Mouse (Mus musculus) limb, embryonic 11.5 days (tissue): ENCODE data around the gene Tdgf1. TPM values are rescaled to one million over a fixed set of nuclear protein-coding genes. Genes with fewer than 3 reads are reported as not detected.

ENCODE experiments used
- ATAC-seq: fragments of 200-750 bp; cut with Nextera tagmentation; 2 replicates; pipeline ENCODE4 v1.8.0; 2017; ENCODE audit warnings: low read depth; ENCODE audit not compliant: insufficient number of reproducible peaks, low FRiP score, low TSS enrichment
- DNase-seq: peaks from one replicate; pipeline ENCODE4 v3.0.0-alpha.2; 2015; ENCODE audit warnings: low spot score
- H3K27ac ChIP-seq: fragments of 300-500 bp; sonication (generic); replicated peaks from 2 replicates; pipeline ENCODE4 v1.5.1; 2014; ENCODE audit warnings: low read depth, mild to moderate bottlenecking, low read length
- H3K27me3 ChIP-seq: fragments of 300-500 bp; sonication (generic); 2 replicates; pipeline ENCODE4 v1.6.1; 2014; ENCODE audit warnings: mild to moderate bottlenecking, low read length, mixed read lengths; ENCODE audit not compliant: control insufficient read depth, insufficient read depth
- H3K36me3 ChIP-seq: fragments of 300-500 bp; sonication (generic); 2 replicates; pipeline ENCODE4 v1.6.1; 2014; ENCODE audit warnings: mild to moderate bottlenecking, low read length, moderate library complexity, mixed read lengths; ENCODE audit not compliant: control insufficient read depth, insufficient read depth
- H3K4me1 ChIP-seq: fragments of 300-500 bp; sonication (generic); 2 replicates; pipeline ENCODE4 v1.6.1; 2014; ENCODE audit warnings: low read length, mixed read lengths; ENCODE audit not compliant: control insufficient read depth, insufficient read depth
- H3K4me2 ChIP-seq: fragments of 300-500 bp; sonication (generic); 2 replicates; pipeline ENCODE4 v1.6.1; 2014; ENCODE audit warnings: low read depth, mild to moderate bottlenecking, moderate library complexity; ENCODE audit not compliant: severe bottlenecking
- H3K4me3 ChIP-seq: fragments of 300-500 bp; sonication (generic); 2 replicates; pipeline ENCODE4 v1.5.1; 2014; ENCODE audit warnings: low read depth, low read length
- H3K9ac ChIP-seq: fragments of 300-500 bp; sonication (generic); 2 replicates; pipeline ENCODE4 v1.6.1; 2014; ENCODE audit warnings: mild to moderate bottlenecking, low read length
- H3K9me3 ChIP-seq: fragments of 300-500 bp; sonication (generic); 2 replicates; pipeline ENCODE4 v1.6.1; 2016; ENCODE audit warnings: low read length; ENCODE audit not compliant: control insufficient read depth
- WGBS: fragments of 180-500 bp; shearing (Covaris S2); extraction: QIAGEN DNeasy Blood & Tissue Kit; methylation state at CpG from one replicate; pipeline ENCODE4 v1.1.7; 2014; 5-methylcytosine and 5-hydroxymethylcytosine counted together
- polyA plus RNA-seq: library from polyadenylated mRNA; unstranded; fragments of >200 nt; fragmentation: Nextera tagmentation; extraction: Ambion mirVana; gene quantifications from 2 replicates; pipeline ENCODE4 v1.2.1, GENCODE M21; 2014

The Tdgf1 gene
- polyA plus RNA-seq, 1 experiment from 2014 or later: not detected

DNA sequence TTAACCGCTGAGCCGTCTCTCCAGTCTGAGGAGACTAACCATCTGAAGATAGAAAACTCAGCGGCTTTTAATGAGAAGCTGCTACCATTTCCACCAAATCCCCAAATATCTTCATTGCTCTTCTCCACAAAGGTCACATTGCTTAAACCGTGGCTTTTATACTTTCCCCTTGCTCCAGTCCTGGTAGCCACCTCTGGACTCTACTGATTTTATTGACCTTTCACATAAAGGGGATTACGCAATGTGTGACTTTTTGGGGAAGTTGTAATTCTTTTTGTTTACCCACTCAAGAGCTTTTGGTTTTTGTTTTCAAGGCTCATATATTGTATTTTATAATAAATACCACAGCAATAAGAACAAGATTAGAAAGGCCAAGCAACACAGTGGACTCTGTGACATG is 39.6 kb upstream of the Tdgf1 start:
- Histone ChIP-seq H3K27ac (no peak overlapping the region), H3K4me3 (no peak overlapping the region), H3K27me3 (no peaks in the 10 kb centered on the region), H3K9me3 (no peaks in the 10 kb centered on the region), H3K36me3 (no peaks in the 10 kb centered on the region), H3K4me1 (no peaks in the 10 kb centered on the region), H3K9ac (no peak overlapping the region), H3K4me2 (no peak overlapping the region)
- ATAC-seq: no peak
- no peak for DNase-seq
- 87% methylated on average over 5 of the region's 5 CpGs for WGBS

DNA sequence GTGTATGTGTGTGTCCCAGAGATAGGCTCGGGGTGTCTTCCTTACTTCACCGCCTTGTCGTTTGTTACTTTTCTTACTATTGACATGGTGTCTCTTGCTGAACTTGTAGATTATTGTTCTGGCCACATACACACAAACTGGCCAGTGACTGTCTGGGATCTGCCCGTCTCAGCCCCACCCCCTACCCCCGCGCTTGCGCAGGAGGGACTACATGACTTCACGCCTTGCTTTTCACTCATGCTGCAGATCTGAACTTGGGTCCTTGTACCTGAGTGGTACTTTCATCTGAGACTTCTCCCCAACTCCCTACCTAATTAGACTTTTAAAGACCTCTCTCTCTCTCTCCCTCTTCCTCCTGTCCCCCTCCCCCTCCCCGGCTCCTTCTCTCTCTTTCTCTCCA is 38.1 kb upstream of the Tdgf1 start:
- 92% methylated on average over 9 of the region's 9 CpGs for WGBS
- H3K9me3 ChIP-seq: no peaks in the 10 kb centered on the region

DNA sequence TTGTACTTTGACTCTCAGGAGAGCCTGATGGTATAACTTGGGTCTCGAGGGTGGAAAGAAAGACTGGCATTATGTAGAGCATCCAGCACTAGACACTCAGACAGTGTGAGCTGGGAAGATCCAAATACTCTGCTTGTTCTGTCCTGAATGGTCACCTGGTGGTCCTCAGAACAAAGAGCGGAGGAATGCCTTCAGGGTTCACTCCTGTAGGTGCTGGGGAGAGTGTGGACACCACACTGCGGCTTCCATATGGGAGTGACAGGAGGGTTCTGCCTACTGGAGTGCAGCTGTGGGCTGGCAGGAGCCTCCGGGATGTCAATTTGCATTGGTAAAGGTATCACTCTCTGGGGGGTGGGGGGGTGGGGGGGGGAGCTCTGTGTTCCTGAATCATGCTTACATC is 36.4 kb upstream of the Tdgf1 start:
- Histone ChIP-seq H3K27ac (no peak overlapping the region), H3K4me2 (no peak overlapping the region), H3K36me3 (no peaks in the 10 kb centered on the region), H3K4me3 (no peak overlapping the region), H3K4me1 (no peaks in the 10 kb centered on the region), H3K9ac (no peak overlapping the region), H3K27me3 (no peaks in the 10 kb centered on the region), H3K9me3 (no peaks in the 10 kb centered on the region)
- DNase-seq (no peak), ATAC-seq (no peak)
- WGBS: 66% methylated on average over 4 of the region's 4 CpGs

More for the DNA sequence above, 38.1 kb upstream of the Tdgf1 start:
- Histone ChIP-seq H3K9ac (no peak overlapping the region), H3K4me3 (no peak overlapping the region), H3K36me3 (no peaks in the 10 kb centered on the region), H3K4me2 (no peak overlapping the region), H3K27ac (no peak overlapping the region), H3K27me3 (no peaks in the 10 kb centered on the region), H3K4me1 (no peaks in the 10 kb centered on the region)
- DNase-seq: no peak
- ATAC-seq: no peak

DNA sequence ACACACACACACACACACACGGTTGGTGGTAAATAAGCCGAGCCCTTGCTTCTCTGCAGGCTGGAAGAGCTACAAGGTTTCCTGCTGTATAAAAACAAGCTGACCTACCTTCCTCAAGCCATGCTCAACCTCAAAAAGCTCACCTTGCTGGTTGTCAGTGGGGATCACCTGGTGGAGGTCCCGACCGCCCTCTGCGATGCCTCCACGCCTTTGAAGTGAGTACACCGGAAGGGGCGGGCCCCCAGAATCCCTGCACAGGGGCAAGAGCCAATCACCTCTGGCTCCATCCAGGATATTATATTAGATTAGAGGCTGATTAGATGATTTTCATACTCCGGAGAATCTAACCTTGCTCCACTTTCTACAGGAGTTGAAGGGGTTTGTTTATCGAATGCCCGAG is 33.5 kb upstream of the Tdgf1 start:
- no peak for DNase-seq
- 96% methylated on average over 11 of the region's 11 CpGs for WGBS

DNA sequence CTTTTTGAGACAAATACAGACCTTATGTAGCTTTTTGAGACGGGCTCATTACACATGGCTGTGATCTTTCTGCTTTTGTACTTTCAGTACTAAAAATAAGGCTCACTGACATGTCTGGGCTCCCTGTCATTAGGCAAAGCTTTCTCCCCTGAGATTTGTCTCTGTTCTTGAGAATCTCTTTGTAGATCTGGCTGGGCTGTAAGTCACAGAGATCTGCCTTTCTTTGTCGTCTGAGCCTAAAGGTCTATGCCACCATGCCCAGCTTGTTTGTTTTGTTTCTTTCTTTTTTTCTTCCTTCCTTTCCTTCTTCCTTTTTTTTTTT is 19.9 kb upstream of the Tdgf1 start:
- DNase-seq: no peak
- Histone ChIP-seq H3K4me1 (no peaks in the 10 kb centered on the region), H3K27me3 (no peaks in the 10 kb centered on the region), H3K27ac (no peak overlapping the region), H3K4me2 (no peak overlapping the region), H3K36me3 (no peaks in the 10 kb centered on the region), H3K4me3 (no peak overlapping the region), H3K9ac (no peak overlapping the region), H3K9me3 (no peaks in the 10 kb centered on the region)
- WGBS: 77% methylated on average over 2 of the region's 2 CpGs
- ATAC-seq: no peak

More for the DNA sequence above, 33.5 kb upstream of the Tdgf1 start:
- H3K4me1 ChIP-seq: no peaks in the 10 kb centered on the region
- ATAC-seq: no peak
- no peaks in the 10 kb centered on the region for H3K9me3 ChIP-seq
- no peak overlapping the region for H3K4me2 ChIP-seq
- no peaks in the 10 kb centered on the region for H3K27me3 ChIP-seq
- H3K36me3 ChIP-seq: no peaks in the 10 kb centered on the region
- no peak overlapping the region for H3K4me3 ChIP-seq
- H3K27ac ChIP-seq: no peak overlapping the region
- no peak overlapping the region for H3K9ac ChIP-seq

DNA sequence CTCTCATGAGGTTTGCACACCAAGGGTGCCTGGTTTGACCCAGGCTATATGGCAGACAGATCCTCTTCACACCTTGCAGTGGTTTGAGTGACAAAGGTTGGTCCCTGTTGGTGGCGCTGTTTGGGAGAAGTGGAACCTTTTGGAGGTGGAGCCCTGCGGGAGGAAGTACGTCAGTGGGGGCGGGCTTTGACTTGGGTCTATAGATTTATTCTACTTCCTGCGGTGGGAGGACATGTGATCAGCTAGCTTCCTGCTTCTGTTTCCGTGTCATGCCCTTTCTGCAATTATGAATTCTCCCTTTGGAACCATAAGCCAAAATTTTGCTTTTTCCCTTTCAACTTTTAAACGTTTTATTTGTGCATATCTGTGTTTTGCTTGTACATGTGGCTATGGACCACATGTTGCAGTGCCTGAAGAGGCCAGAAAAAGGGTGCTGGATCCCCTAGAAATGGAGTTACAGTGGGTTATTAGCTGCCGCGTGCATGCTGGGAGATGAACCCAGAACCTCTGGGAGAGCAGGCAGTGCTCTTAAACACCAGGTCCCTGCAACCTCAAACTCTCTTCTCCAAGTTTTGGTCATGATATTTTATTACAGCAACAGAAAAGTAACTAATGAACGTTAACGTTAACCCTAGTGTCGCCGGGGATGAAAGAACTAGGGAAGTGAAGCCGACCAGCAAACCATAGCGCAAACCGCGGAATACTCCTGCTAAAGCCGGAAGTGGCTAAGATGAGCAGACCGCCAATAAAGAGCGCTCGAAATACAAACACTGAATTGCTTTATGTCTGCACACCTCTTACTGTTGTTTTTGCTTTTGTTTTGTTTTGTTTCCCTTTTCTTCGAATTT is 19.3 kb upstream of the Tdgf1 start:
- Histone ChIP-seq H3K27me3 (no peaks in the 10 kb centered on the region), H3K9ac (no peak overlapping the region), H3K4me2 (no peak overlapping the region), H3K4me3 (no peak overlapping the region), H3K4me1 (no peaks in the 10 kb centered on the region), H3K9me3 (no peaks in the 10 kb centered on the region), H3K27ac (no peak overlapping the region), H3K36me3 (no peaks in the 10 kb centered on the region)
- WGBS: 89% methylated on average over 22 of the region's 22 CpGs
- ATAC-seq: no peak
- DNase-seq: no peak

DNA sequence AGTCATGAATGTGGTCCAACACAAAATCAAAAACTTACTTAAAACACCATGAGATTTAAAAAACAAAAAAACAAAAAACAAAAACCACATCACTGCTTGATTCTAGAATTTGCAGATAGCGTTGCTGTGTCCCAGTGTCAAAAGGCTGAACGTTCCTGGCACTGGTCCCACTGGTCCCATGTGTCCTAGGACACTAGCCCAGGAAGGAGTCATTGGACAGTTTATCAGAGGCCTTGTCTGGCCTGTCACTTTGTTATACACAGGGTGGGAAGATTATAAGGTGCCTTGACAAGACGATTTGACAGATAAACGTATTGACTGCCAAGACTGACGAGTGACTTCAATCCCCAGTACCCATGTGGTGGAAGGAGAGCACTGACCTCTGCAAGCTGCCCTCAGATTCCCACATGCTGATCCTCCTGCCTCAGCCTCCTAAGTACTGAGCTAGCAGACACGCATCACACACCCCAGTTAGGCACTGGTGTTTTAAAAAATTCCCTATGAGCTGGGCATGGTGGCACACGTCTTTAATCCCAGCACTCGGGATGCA is 17.7 kb upstream of the Tdgf1 start:
- H3K4me2 ChIP-seq: no peak overlapping the region
- H3K9me3 ChIP-seq: no peaks in the 10 kb centered on the region
- no peak overlapping the region for H3K9ac ChIP-seq
- DNase-seq: no peak
- no peak overlapping the region for H3K4me3 ChIP-seq
- 91% methylated on average over 8 of the region's 8 CpGs for WGBS
- no peak for ATAC-seq
- no peaks in the 10 kb centered on the region for H3K27me3 ChIP-seq
- no peak overlapping the region for H3K27ac ChIP-seq
- H3K36me3 ChIP-seq: no peaks in the 10 kb centered on the region
- H3K4me1 ChIP-seq: no peaks in the 10 kb centered on the region

DNA sequence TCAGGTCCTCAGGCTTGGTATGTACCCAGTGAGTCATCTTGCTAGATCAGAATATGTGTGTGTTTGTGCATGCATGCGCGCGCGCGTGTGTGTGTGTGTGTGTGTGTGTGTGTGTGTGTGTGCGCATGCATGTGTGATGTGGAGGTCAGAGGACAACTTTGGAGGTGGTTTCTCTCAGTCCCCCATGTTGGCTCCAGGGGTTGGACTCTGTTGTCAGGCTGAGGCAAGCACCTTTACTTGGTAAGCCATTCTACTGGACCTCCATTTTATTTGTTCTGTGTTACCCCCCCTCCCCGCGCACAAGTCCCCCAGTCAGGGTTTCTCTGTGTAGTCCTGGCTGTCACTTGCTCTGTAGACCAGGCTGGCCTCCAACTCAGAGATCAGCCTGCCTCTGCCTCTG is 15.4 kb upstream of the Tdgf1 start:
- Histone ChIP-seq H3K4me2 (no peak overlapping the region), H3K36me3 (no peaks in the 10 kb centered on the region), H3K27ac (no peak overlapping the region), H3K4me3 (no peak overlapping the region), H3K9ac (no peak overlapping the region), H3K27me3 (no peaks in the 10 kb centered on the region), H3K4me1 (no peaks in the 10 kb centered on the region), H3K9me3 (no peaks in the 10 kb centered on the region)
- DNase-seq: no peak
- ATAC-seq: no peak
- over 99% methylated on average over 8 of the region's 8 CpGs for WGBS
